Mouse (Mus musculus): ENCODE data around the gene Cep170b.

GRCm38 (mm10) chr12:112744891-112745580 is 24.8 kb downstream of the Cep170b start:
- TF ChIP-seq POLR2A (IDR thresholded peaks at IDR 0.05; ENCODE audit: insufficient read length, low read depth): no peak
- no peak for TF ChIP-seq MYOD1 (IDR thresholded peaks at IDR 0.05; ENCODE audit: control insufficient read depth in 1 of 3, insufficient read length in 2 of 3, low read depth in 2 of 3)
- TF ChIP-seq USF1 (IDR thresholded peaks at IDR 0.05; ENCODE audit: low read depth): no peak
- no peak for TF ChIP-seq MAX (IDR thresholded peaks at IDR 0.05; ENCODE audit: low read depth)
- TF ChIP-seq POLR2AphosphoS2 (IDR thresholded peaks at IDR 0.05; ENCODE audit: insufficient read length, low read depth): no peak

Data from myocyte (in vitro differentiated cells).